ENCODE assay signal across 8 mouse cellular contexts in genomic region chr5:57716421-57717237, GRCm38 (mm10). TPM values are rescaled to one million over a fixed set of nuclear protein-coding genes. Genes with fewer than 3 reads are reported as not detected.
A peak's percentile ranks its signal among the peaks of the same experiment; 100 is the strongest.
DNase-seq lines count a peak whose midpoint lies in the region; ATAC-seq and TF ChIP-seq lines count a peak whose summit lies in the region.

No protein-coding gene starts in this region.

- H3K9me3 ChIP-seq in intestine, postnatal 0 days (ENCODE audit: control insufficient read depth), result no peaks in the 10 kb centered on the region
- H3K9me3 ChIP-seq in limb, embryonic 10.5 days (replicated peaks), result no peaks in the 10 kb centered on the region
- H3K9me3 ChIP-seq in midbrain, embryonic 15.5 days, result no peaks in the 10 kb centered on the region

- H3K9ac ChIP-seq in intestine, postnatal 0 days (ENCODE audit: low read depth, low read length), result peak overlapping the region; percentile 47
- H3K9ac ChIP-seq in midbrain, embryonic 15.5 days, result peak overlapping the region; percentile 80

- H3K27me3 ChIP-seq in intestine, postnatal 0 days (replicated peaks; ENCODE audit: control insufficient read depth, insufficient read depth, low read length), result peaks cover 52% of the 10 kb centered on the region
- H3K27me3 ChIP-seq in limb, embryonic 10.5 days (ENCODE audit: low read depth, poor library complexity, severe bottlenecking), result peaks cover 24% of the 10 kb centered on the region
- no peaks in the 10 kb centered on the region for H3K27me3 ChIP-seq in midbrain, embryonic 15.5 days (replicated peaks)

- peak; percentile 19 for DNase-seq in adrenal gland, adult 2 months
- DNase-seq in adrenal gland, adult 18-20 months (ENCODE audit: low spot score in 2 of 2), result no peak
- DNase-seq in cerebellum, postnatal 36 days, result peak; percentile 13 to 32
- DNase-seq in gastrocnemius, postnatal 10 days, result peak; percentile 39
- DNase-seq in limb, embryonic 10.5 days (ENCODE audit: low spot score), result peak; percentile 71
- peak; percentile 44 for DNase-seq in testis, postnatal 10 days (ENCODE audit: low spot score)

- peak overlapping the region; percentile 58 for H3K27ac ChIP-seq in intestine, postnatal 0 days (ENCODE audit: low read depth, low read length)
- peak overlapping the region; percentile 90 for H3K27ac ChIP-seq in limb, embryonic 10.5 days
- peak overlapping the region; percentile 93 for H3K27ac ChIP-seq in midbrain, embryonic 15.5 days

- peak overlapping the region; percentile 92 for H3K4me2 ChIP-seq in intestine, postnatal 0 days (replicated peaks; ENCODE audit: low read depth)
- H3K4me2 ChIP-seq in midbrain, embryonic 15.5 days, result peak overlapping the region; percentile 97

- WGBS in intestine, postnatal 0 days, result under 1% methylated on average over 29 of the region's 29 CpGs
- under 1% methylated on average over 29 of the region's 29 CpGs for WGBS in limb, embryonic 10.5 days
- under 1% methylated on average over 29 of the region's 29 CpGs for whole genome bisulfite sequencing in midbrain, embryonic 15.5 days

- H3K4me3 ChIP-seq in intestine, postnatal 0 days (ENCODE audit: low read depth, low read length), result peak overlapping the region; percentile 66
- H3K4me3 ChIP-seq in limb, embryonic 10.5 days, result peak overlapping the region; percentile 62
- H3K4me3 ChIP-seq in midbrain, embryonic 15.5 days, result peak overlapping the region; percentile 71

- ATAC-seq in intestine, postnatal 0 days, result no peak
- 0 out of 2 replicates have a peak, but pooled peaks have one; percentile 1 for ATAC-seq in midbrain, embryonic 15.5 days (replicated peaks)

- peaks cover 9% of the 10 kb centered on the region; the same call in 1 of the 2 replicates for H3K4me1 ChIP-seq in intestine, postnatal 0 days (replicated peaks; ENCODE audit: control insufficient read depth, insufficient read depth, low read length)
- peaks cover 34% of the 10 kb centered on the region for H3K4me1 ChIP-seq in limb, embryonic 10.5 days
- H3K4me1 ChIP-seq in midbrain, embryonic 15.5 days, result peaks cover 9% of the 10 kb centered on the region; the same call in 1 of the 2 replicates

- H3K36me3 ChIP-seq in intestine, postnatal 0 days (ENCODE audit: control insufficient read depth, insufficient read depth), result no peaks in the 10 kb centered on the region
- H3K36me3 ChIP-seq in limb, embryonic 10.5 days, result no peaks in the 10 kb centered on the region
- H3K36me3 ChIP-seq in midbrain, embryonic 15.5 days (replicated peaks), result no peaks in the 10 kb centered on the region

- peak; percentile 38; the same call in 1 of the 2 replicates for TF ChIP-seq CTCF in intestine, postnatal 0 days (IDR thresholded peaks at IDR 0.05; ENCODE audit: low read depth)

RNA-seq across cellular contexts. Expression of gene Pcdh7, which starts 1.1 kb away (rescaled TPM):
- 1 to 10 TPM; 1.4 to 2.6 TPM for total RNA-seq in adrenal gland, adult 2 months (2021)
- 1.1 and 1.8 TPM in 2 replicates for polyA plus RNA-seq in adrenal gland, adult 2 months (2012; rRNA removed)
- 1 to 10 TPM in 1 of 2 experiments, under 1 TPM in 1; 0.96 to 2.5 TPM for total RNA-seq in adrenal gland, adult 18-20 months (2021)
- total RNA-seq in gastrocnemius, postnatal 10 days (2021), result 10 to 100 TPM in 1 of 2 experiments, 1 to 10 TPM in 1; 9.6 to 16.8 TPM
- polyA plus RNA-seq in intestine, postnatal 0 days (2015; fragmentation: Nextera tagmentation; extraction: Ambion mirVana), result 3.8 and 4.7 TPM in 2 replicates
- 5.5 and 6.0 TPM in 2 replicates for polyA plus RNA-seq in limb, embryonic 10.5 days (2016; fragmentation: Nextera tagmentation; extraction: Ambion mirVana)
- polyA plus RNA-seq in midbrain, embryonic 15.5 days (2015; fragmentation: Nextera tagmentation; extraction: Ambion mirVana), result 25.4 and 28.1 TPM in 2 replicates

Comparison
In these comparisons a context has a peak if more than half of its experiments do, and no peak if none do; other contexts are left out.
1. DNase-seq: peak in adrenal gland, adult 2 months (single experiment), cerebellum, postnatal 36 days (2 of 2), gastrocnemius, postnatal 10 days (single experiment), limb, embryonic 10.5 days (single experiment) and testis, postnatal 10 days (single experiment); none in adrenal gland, adult 18-20 months (0 of 2).
2. Peak in every context shown above with its lines, with median percentiles within 50 percentile points of each other: H3K27ac ChIP-seq and H3K4me3 ChIP-seq.